Mouse (Mus musculus): ENCODE measurements around the gene Alox5.

The Alox5 gene

GRCm38 (mm10) chr6:116385194-116386044 lies 75.6 kb downstream of the Alox5 start:
- DNase-seq (ENCODE audit: low read depth): no peak

- no peak for DNase-seq (ENCODE audit: low read depth)
These were observed 77.4 kb downstream of the Alox5 start for GRCm38 (mm10) chr6:116383582-116383981.

GRCm38 (mm10) chr6:116381605-116382004 lies 79.4 kb downstream of the Alox5 start:
- no peak for DNase-seq (ENCODE audit: low read depth)

- DNase-seq (ENCODE audit: low read depth): no peak
These were observed 80.8 kb downstream of the Alox5 start for GRCm38 (mm10) chr6:116380157-116380556.

- no peak for DNase-seq (ENCODE audit: low read depth)
These were observed 82.1 kb downstream of the Alox5 start for GRCm38 (mm10) chr6:116378892-116379291.

- no peak for DNase-seq (ENCODE audit: low read depth)
These were observed 86.4 kb downstream of the Alox5 start for GRCm38 (mm10) chr6:116374618-116375017.

- no peak for DNase-seq (ENCODE audit: low read depth)
These were observed 86.8 kb downstream of the Alox5 start for GRCm38 (mm10) chr6:116374136-116374535.

GRCm38 (mm10) chr6:116371500-116371899 lies 89.5 kb downstream of the Alox5 start:
- DNase-seq (ENCODE audit: low read depth): no peak

- DNase-seq (ENCODE audit: low read depth): no peak
These were observed 90.6 kb downstream of the Alox5 start for GRCm38 (mm10) chr6:116370216-116370976.

- no peak for DNase-seq (ENCODE audit: low read depth)
These were observed 91.2 kb downstream of the Alox5 start for GRCm38 (mm10) chr6:116369811-116370210.

GRCm38 (mm10) chr6:116367971-116368370 lies 93.0 kb downstream of the Alox5 start:
- no peak for DNase-seq (ENCODE audit: low read depth)

GRCm38 (mm10) chr6:116361993-116362392 lies 99.0 kb downstream of the Alox5 start:
- no peak for DNase-seq (ENCODE audit: low read depth)

- DNase-seq (ENCODE audit: low read depth): no peak
These were observed 99.5 kb downstream of the Alox5 start for GRCm38 (mm10) chr6:116361463-116361862.

Data from induced T-regulatory cell, adult 2 months (primary cell).